Mouse (Mus musculus): ENCODE results near the gene Tinf2. TPM values are rescaled to one million over a fixed set of nuclear protein-coding genes. Genes with fewer than 3 reads are reported as not detected.
A peak's percentile ranks its signal among the peaks of the same experiment; 100 is the strongest.

The Tinf2 gene
- polyA plus RNA-seq, 1 experiment from 2014 or later: 36.3 TPM

DNA sequence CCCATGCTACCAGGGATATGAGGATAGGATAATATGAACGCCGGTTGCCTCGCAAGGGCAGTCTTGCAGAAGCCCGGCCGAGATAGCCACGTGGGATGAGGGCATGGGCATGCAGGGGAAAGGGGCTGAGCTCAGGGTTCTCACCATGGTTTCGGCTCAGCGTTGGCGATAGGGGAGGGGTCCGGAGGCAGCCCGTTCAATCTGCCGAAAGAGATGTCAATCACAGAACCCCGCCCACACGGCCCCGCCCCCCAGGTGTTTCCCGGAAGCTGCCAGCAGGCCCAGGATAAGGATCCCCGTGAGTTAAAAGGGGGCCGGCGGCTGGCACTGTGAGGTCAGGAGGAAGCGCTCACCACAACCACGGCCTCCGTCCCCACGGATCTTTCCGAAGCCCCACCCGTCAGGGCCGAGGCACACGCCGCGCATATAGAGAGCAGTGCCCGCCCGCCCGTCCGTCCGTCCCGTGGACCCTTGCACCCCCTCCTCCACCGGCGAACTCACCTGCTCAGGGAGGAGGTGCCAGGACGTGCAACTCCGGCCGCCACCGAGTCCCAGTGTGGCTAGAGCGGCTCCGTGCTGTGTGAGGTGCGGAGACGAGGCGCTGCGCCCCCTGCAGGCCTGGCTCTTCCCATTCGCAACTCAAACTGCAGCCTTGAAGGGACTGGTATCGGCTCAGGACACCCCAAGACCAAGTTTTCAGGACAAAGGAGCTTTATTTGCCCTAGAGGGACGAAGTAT, 40.2 kb upstream of the Tinf2 start, which contains the start of gene Rabggta:
Rabggta (minus strand) TSS at position 564 of the 738 bp plus-strand sequence.
- Histone ChIP-seq H3K9me3 (replicated peaks; ENCODE audit: control insufficient read depth, low read length) (no peaks in the 10 kb centered on the region), H3K27me3 (ENCODE audit: control insufficient read depth, insufficient read depth, low read length) (no peaks in the 10 kb centered on the region), H3K9ac (ENCODE audit: low read length) (peak within 1 kb of the TSS; percentile 92), H3K4me2 (ENCODE audit: low read depth, low read length) (peak within 1 kb of the TSS; percentile 87), H3K36me3 (ENCODE audit: control insufficient read depth, insufficient read depth, low read length) (no peaks in the 10 kb centered on the region), H3K4me1 (ENCODE audit: control insufficient read depth, insufficient read depth, low read length) (peaks cover 4% of the 10 kb centered on the region; the same call in 1 of the 2 replicates), H3K4me3 (replicated peaks; ENCODE audit: low read length) (peak within 1 kb of the TSS; percentile 92), H3K27ac (ENCODE audit: low read length) (peak within 1 kb of the TSS; percentile 90)
- ATAC-seq (ENCODE audit: insufficient read depth, low FRiP score): peak; percentile 95
- under 1% methylated on average over 50 of the region's 50 CpGs for WGBS

DNA sequence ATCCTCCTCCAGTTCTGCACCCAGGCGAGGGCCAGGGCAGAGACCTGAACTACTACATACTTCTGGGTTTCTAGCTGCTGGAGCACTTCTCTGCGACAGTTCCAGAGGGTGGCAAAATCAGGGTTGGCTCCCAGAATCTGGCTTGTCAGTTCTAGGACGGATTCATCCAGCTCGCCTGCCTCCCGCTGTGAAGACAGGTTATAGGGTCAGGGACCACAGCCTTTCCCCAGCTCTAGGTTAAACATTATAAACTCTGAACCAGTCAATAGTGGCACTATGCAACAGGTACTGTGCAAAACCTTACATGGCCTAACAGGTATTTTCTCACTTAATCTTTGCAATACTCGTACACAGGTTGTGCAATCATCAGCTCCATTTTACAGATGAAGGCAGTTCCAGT, 39.5 kb upstream of the Tinf2 start:
- Histone ChIP-seq H3K27ac (ENCODE audit: low read length) (peak overlapping the region; percentile 60), H3K9me3 (replicated peaks; ENCODE audit: control insufficient read depth, low read length) (no peaks in the 10 kb centered on the region), H3K27me3 (ENCODE audit: control insufficient read depth, insufficient read depth, low read length) (no peaks in the 10 kb centered on the region), H3K36me3 (ENCODE audit: control insufficient read depth, insufficient read depth, low read length) (no peaks in the 10 kb centered on the region), H3K4me2 (ENCODE audit: low read depth, low read length) (peak overlapping the region; percentile 87), H3K9ac (ENCODE audit: low read length) (peak overlapping the region; percentile 92; the same call in 1 of the 2 replicates), H3K4me3 (replicated peaks; ENCODE audit: low read length) (peak overlapping the region; percentile 92), H3K4me1 (ENCODE audit: control insufficient read depth, insufficient read depth, low read length) (peaks cover 4% of the 10 kb centered on the region; the same call in 1 of the 2 replicates)
- 72% methylated on average over 6 of the region's 6 CpGs for WGBS
- no peak for ATAC-seq (ENCODE audit: insufficient read depth, low FRiP score)

DNA sequence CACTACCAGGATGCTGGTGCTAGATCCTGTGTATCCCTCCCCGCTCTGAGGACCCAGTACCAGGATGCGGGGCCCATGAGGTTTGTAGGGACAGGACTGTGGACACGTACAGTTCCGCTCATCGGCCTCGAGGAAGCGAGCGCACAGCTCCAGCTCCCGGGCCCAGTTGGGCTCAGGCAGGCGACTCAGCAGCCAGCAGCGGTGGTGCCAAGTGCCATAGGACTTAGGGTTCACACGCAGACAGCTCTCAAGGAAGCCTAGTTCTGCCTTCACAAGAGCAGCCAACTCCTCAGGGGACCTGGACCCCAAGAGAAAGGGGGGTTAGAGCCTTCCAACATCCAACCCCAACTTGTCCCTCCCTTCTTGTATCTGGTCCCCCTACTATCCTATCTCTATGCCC, 39.0 kb upstream of the Tinf2 start:
- Histone ChIP-seq H3K27me3 (ENCODE audit: control insufficient read depth, insufficient read depth, low read length) (no peaks in the 10 kb centered on the region), H3K4me2 (ENCODE audit: low read depth, low read length) (peak overlapping the region; percentile 87; the same call in 1 of the 2 replicates), H3K27ac (ENCODE audit: low read length) (no peak overlapping the region), H3K4me1 (ENCODE audit: control insufficient read depth, insufficient read depth, low read length) (peaks cover 4% of the 10 kb centered on the region; the same call in 1 of the 2 replicates), H3K36me3 (ENCODE audit: control insufficient read depth, insufficient read depth, low read length) (no peaks in the 10 kb centered on the region), H3K9me3 (replicated peaks; ENCODE audit: control insufficient read depth, low read length) (no peaks in the 10 kb centered on the region), H3K4me3 (replicated peaks; ENCODE audit: low read length) (no peak overlapping the region), H3K9ac (ENCODE audit: low read length) (no peak overlapping the region; the same call in 1 of the 2 replicates)
- no peak for ATAC-seq (ENCODE audit: insufficient read depth, low FRiP score)
- WGBS: 89% methylated on average over 12 of the region's 12 CpGs

DNA sequence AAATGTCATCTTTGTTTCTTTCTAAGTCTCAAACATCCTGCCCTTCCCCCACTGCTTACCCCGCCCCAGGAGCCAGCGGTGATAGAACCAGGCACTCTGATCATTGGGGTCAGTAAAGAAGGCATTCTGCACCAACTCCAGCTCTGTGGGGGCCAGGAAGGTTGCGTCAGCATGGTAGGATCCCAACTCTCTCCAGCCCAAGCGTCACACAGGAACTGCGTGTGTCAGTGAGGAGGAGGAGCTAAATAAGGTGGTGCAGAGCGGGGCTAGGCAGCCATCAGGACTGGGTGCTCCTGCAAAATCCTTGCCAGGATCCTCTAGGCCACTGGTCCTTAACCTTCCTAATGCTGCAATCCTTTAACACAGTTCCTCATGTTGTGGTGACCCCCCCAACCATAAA, 38.1 kb upstream of the Tinf2 start:
- Histone ChIP-seq H3K36me3 (ENCODE audit: control insufficient read depth, insufficient read depth, low read length) (no peaks in the 10 kb centered on the region), H3K9me3 (replicated peaks; ENCODE audit: control insufficient read depth, low read length) (no peaks in the 10 kb centered on the region), H3K27me3 (ENCODE audit: control insufficient read depth, insufficient read depth, low read length) (no peaks in the 10 kb centered on the region), H3K4me2 (ENCODE audit: low read depth, low read length) (no peak overlapping the region), H3K4me1 (ENCODE audit: control insufficient read depth, insufficient read depth, low read length) (peaks cover 7% of the 10 kb centered on the region), H3K27ac (ENCODE audit: low read length) (no peak overlapping the region), H3K9ac (ENCODE audit: low read length) (no peak overlapping the region), H3K4me3 (replicated peaks; ENCODE audit: low read length) (no peak overlapping the region)
- no peak for ATAC-seq (ENCODE audit: insufficient read depth, low FRiP score)
- WGBS: 80% methylated on average over 6 of the region's 6 CpGs

DNA sequence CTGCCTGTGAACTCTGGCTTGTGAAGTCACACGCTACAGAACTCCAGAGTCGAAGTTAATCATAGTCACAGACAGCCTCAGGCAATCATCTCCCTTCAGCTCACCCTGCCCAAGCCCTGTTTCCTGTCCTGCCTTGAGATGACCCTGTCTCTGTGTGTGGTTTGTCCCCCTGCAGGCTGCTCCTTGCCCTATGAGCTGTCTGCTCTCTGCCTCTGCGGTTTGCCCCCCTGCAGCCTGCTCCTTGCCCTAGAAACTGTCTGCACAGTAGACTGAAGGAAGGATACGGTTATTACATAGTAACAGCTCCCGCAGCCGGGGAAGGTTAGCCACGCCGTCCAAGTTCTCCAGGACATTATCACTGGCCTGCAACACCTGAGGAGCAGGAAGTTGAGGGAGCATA, 35.3 kb upstream of the Tinf2 start:
- Histone ChIP-seq H3K27me3 (ENCODE audit: control insufficient read depth, insufficient read depth, low read length) (no peaks in the 10 kb centered on the region), H3K4me3 (replicated peaks; ENCODE audit: low read length) (no peak overlapping the region), H3K4me1 (ENCODE audit: control insufficient read depth, insufficient read depth, low read length) (peaks cover 20% of the 10 kb centered on the region), H3K9me3 (replicated peaks; ENCODE audit: control insufficient read depth, low read length) (no peaks in the 10 kb centered on the region), H3K9ac (ENCODE audit: low read length) (no peak overlapping the region), H3K36me3 (ENCODE audit: control insufficient read depth, insufficient read depth, low read length) (no peaks in the 10 kb centered on the region), H3K4me2 (ENCODE audit: low read depth, low read length) (no peak overlapping the region), H3K27ac (ENCODE audit: low read length) (no peak overlapping the region)
- 79% methylated on average over 8 of the region's 8 CpGs for WGBS
- ATAC-seq (ENCODE audit: insufficient read depth, low FRiP score): no peak

DNA sequence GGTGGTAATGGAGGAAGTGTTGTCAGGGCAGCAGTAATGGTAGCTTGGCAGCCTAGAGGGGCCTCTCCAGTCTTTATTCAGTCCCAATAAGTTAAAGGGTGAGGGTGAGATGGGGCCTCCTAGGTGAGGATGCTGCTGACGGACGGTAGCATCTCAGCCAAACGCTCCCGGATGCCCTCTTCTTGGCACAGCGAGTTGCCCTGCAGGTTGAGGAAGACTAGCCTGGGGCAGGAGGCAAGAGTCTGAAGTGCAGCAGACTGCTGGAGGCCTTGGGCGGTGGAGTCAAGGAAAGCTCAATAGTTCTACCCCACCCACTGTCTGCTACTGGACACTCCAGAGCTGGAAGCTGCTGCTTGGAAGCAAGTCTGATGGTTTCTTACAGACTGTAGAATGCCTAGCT, 34.7 kb upstream of the Tinf2 start:
- H3K4me2 ChIP-seq (ENCODE audit: low read depth, low read length): no peak overlapping the region
- WGBS: 92% methylated on average over 6 of the region's 6 CpGs
- no peak overlapping the region for H3K9ac ChIP-seq (ENCODE audit: low read length)
- no peaks in the 10 kb centered on the region for H3K36me3 ChIP-seq (ENCODE audit: control insufficient read depth, insufficient read depth, low read length)
- H3K9me3 ChIP-seq (replicated peaks; ENCODE audit: control insufficient read depth, low read length): no peaks in the 10 kb centered on the region
- no peaks in the 10 kb centered on the region for H3K27me3 ChIP-seq (ENCODE audit: control insufficient read depth, insufficient read depth, low read length)
- no peak overlapping the region for H3K4me3 ChIP-seq (replicated peaks; ENCODE audit: low read length)
- no peak for ATAC-seq (ENCODE audit: insufficient read depth, low FRiP score)
- H3K27ac ChIP-seq (ENCODE audit: low read length): peak overlapping the region; percentile 79
- peaks cover 17% of the 10 kb centered on the region for H3K4me1 ChIP-seq (ENCODE audit: control insufficient read depth, insufficient read depth, low read length)

DNA sequence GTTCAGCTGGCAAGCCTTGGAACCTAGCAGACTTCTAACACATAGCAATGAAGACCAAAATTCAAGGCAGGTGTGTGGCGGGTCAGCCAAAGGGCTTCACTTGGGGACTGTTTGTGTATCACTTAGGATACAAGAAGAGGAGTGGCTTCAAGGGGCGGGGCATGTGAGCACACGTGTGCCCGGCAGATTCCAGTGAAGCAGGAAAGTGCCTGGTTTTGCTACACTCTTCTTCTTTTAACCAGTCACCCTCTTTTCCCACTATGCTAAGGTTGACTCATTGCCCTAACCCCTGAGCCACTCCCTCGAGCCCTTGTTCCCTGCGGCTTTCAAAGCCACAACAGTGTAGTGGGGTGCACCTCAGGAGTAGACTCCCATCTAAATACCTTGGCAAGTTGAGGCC, 33.3 kb upstream of the Tinf2 start:
- WGBS: 30% methylated on average over 6 of the region's 6 CpGs
- Histone ChIP-seq H3K4me3 (replicated peaks; ENCODE audit: low read length) (no peak overlapping the region), H3K4me2 (ENCODE audit: low read depth, low read length) (no peak overlapping the region), H3K27me3 (ENCODE audit: control insufficient read depth, insufficient read depth, low read length) (no peaks in the 10 kb centered on the region), H3K27ac (ENCODE audit: low read length) (peak overlapping the region; percentile 87), H3K9me3 (replicated peaks; ENCODE audit: control insufficient read depth, low read length) (no peaks in the 10 kb centered on the region), H3K4me1 (ENCODE audit: control insufficient read depth, insufficient read depth, low read length) (peaks cover 15% of the 10 kb centered on the region), H3K36me3 (ENCODE audit: control insufficient read depth, insufficient read depth, low read length) (no peaks in the 10 kb centered on the region), H3K9ac (ENCODE audit: low read length) (no peak overlapping the region)
- ATAC-seq (ENCODE audit: insufficient read depth, low FRiP score): peak; percentile 78

DNA sequence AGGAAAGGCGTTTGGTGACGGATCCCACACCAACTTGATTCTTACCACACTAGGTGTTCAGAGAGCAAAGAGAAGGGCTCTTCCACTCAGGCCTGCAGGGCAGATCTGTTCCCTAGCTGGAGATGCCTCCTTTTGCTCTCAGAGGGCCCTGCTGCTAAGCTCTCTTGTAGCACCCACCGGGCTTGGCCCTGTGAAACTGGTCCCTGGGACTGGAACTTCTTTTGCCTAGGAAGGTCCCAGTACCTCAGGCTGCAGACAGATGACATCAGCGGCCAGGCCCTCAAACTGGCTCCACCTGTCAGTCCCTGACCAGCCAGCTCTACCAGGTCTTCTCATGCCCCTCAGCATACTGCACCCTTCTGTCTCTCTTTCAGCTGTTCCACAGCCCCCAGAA, 32.1 kb upstream of the Tinf2 start, which contains the start of gene Tgm1:
Tgm1 (minus strand) TSS at position 198 of the 394 bp plus-strand sequence.
- peak within 1 kb of the TSS; percentile 53 for H3K4me2 ChIP-seq (ENCODE audit: low read depth, low read length)
- 23% methylated on average over 4 of the region's 4 CpGs for WGBS
- peak within 1 kb of the TSS; percentile 37 for H3K4me3 ChIP-seq (replicated peaks; ENCODE audit: low read length)
- H3K36me3 ChIP-seq (ENCODE audit: control insufficient read depth, insufficient read depth, low read length): no peaks in the 10 kb centered on the region
- no peaks in the 10 kb centered on the region for H3K9me3 ChIP-seq (replicated peaks; ENCODE audit: control insufficient read depth, low read length)
- peak within 1 kb of the TSS; percentile 68 for H3K9ac ChIP-seq (ENCODE audit: low read length)
- H3K27ac ChIP-seq (ENCODE audit: low read length): peak within 1 kb of the TSS; percentile 87
- H3K27me3 ChIP-seq (ENCODE audit: control insufficient read depth, insufficient read depth, low read length): no peaks in the 10 kb centered on the region
- H3K4me1 ChIP-seq (ENCODE audit: control insufficient read depth, insufficient read depth, low read length): peaks cover 15% of the 10 kb centered on the region
- no peak for ATAC-seq (ENCODE audit: insufficient read depth, low FRiP score)

DNA sequence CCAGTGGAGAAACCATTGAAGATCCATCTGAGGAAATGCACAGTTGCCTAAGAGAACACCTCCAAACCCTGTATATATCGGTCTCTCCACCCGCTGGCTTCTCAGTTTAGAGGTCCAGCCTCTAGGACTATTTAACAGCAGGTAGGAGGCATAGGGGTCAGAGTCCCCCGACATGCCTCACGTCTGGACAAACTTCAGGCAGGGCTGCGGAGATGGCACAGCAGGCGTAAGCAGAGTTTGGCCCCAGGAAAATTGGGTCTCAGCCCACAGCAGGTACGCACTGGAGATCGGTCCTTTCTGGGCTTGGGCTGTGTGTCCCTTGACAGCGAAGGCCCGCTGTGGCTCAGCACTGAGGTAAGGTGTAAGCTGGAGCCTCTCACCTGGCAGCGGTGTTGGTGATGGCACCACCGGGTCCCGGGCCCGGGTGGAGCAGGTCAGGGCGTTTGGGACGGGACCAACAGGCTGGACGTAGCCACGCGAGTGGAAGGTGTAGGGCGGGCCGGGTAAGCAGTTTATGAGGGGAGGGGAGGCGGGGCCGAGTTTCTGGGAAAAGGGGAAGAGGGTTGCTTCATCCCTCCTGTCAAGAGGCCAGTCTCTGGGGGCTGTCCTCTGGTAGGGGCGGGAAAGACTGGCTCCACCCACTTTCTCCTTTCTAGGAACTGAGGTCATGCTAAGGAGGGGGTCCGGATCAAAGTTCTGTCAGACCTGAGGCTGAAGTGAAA, 31.5 kb upstream of the Tinf2 start:
- peak; percentile 48; the same call in 1 of the 2 replicates for ATAC-seq (ENCODE audit: insufficient read depth, low FRiP score)
- peak overlapping the region; percentile 87 for H3K27ac ChIP-seq (ENCODE audit: low read length)
- peak overlapping the region; percentile 53 for H3K4me2 ChIP-seq (ENCODE audit: low read depth, low read length)
- H3K36me3 ChIP-seq (ENCODE audit: control insufficient read depth, insufficient read depth, low read length): no peaks in the 10 kb centered on the region
- H3K9ac ChIP-seq (ENCODE audit: low read length): peak overlapping the region; percentile 68
- no peaks in the 10 kb centered on the region for H3K9me3 ChIP-seq (replicated peaks; ENCODE audit: control insufficient read depth, low read length)
- no peaks in the 10 kb centered on the region for H3K27me3 ChIP-seq (ENCODE audit: control insufficient read depth, insufficient read depth, low read length)
- H3K4me3 ChIP-seq (replicated peaks; ENCODE audit: low read length): peak overlapping the region; percentile 37
- peaks cover 15% of the 10 kb centered on the region for H3K4me1 ChIP-seq (ENCODE audit: control insufficient read depth, insufficient read depth, low read length)
- 11% methylated on average over 25 of the region's 25 CpGs for WGBS
